Mouse (Mus musculus) megakaryocyte, adult 5-6 weeks (primary cell): Measurements from ENCODE around the gene AW551984. TPM values are rescaled to one million over a fixed set of nuclear protein-coding genes. Genes with fewer than 3 reads are reported as not detected.

ENCODE experiments used
- total RNA-seq, 2 experiments: library from RNA; stranded (forward) in 1 of 2; stranded (reverse) in 1 of 2; fragments of 153-499, 151-499 nt in 1 of 2; fragments of 221-1000, 200-1000 nt in 1 of 2; gene quantifications; 2 replicates each; pipeline versions ENCODE4 v1.2.3 to v1.2.4; 2015 to 2017

Gene AW551984
- total RNA-seq, 2 experiments from 2014 or later, result 0.11 to 0.74 TPM

Other genes with a start within 250 kb of the AW551984 start
- gene Olfr951, start 217.0 kb downstream of the AW551984 start, total RNA-seq (2015), result not detected in 2 replicates
- gene Olfr951, start 217.0 kb downstream of the AW551984 start, total RNA-seq (2017), result not detected in 2 replicates
- gene Olfr952, start 177.3 kb downstream of the AW551984 start, total RNA-seq (2015), result not detected in 2 replicates
- gene Olfr952, start 177.3 kb downstream of the AW551984 start, total RNA-seq (2017), result not detected in 2 replicates
- gene Olfr954, start 147.7 kb downstream of the AW551984 start, total RNA-seq (2015), result not detected in 2 replicates
- not detected in 2 replicates for gene Olfr954, start 147.7 kb downstream of the AW551984 start, total RNA-seq (2017)
- not detected in 2 replicates for gene Olfr955, start 132.5 kb downstream of the AW551984 start, total RNA-seq (2015)
- gene Olfr955, start 132.5 kb downstream of the AW551984 start, total RNA-seq (2017), result not detected in 2 replicates
- not detected in 2 replicates for gene Olfr44, start 110.4 kb downstream of the AW551984 start, total RNA-seq (2015)
- gene Olfr44, start 110.4 kb downstream of the AW551984 start, total RNA-seq (2017), result not detected in 2 replicates
- not detected in 2 replicates for gene Olfr957, start 88.6 kb downstream of the AW551984 start, total RNA-seq (2015)
- gene Olfr957, start 88.6 kb downstream of the AW551984 start, total RNA-seq (2017), result not detected in 2 replicates
- not detected in 2 replicates for gene Olfr958, start 50.3 kb downstream of the AW551984 start, total RNA-seq (2015)
- not detected in 2 replicates for gene Olfr958, start 50.3 kb downstream of the AW551984 start, total RNA-seq (2017)
- not detected in 2 replicates for gene Olfr959, start 28.8 kb downstream of the AW551984 start, total RNA-seq (2015)
- not detected in 2 replicates for gene Olfr959, start 28.8 kb downstream of the AW551984 start, total RNA-seq (2017)
- gene Olfr148, start 6.3 kb upstream of the AW551984 start, total RNA-seq (2015), result not detected in 2 replicates
- gene Olfr148, start 6.3 kb upstream of the AW551984 start, total RNA-seq (2017), result not detected in 2 replicates
- not detected in 2 replicates for gene Olfr960, start 17.0 kb upstream of the AW551984 start, total RNA-seq (2015)
- not detected in 2 replicates for gene Olfr960, start 17.0 kb upstream of the AW551984 start, total RNA-seq (2017)
- 0.13 TPM in 1 of 2 replicates, not detected in the other for gene Olfr961, start 40.7 kb upstream of the AW551984 start, total RNA-seq (2015)
- not detected in 2 replicates for gene Olfr961, start 40.7 kb upstream of the AW551984 start, total RNA-seq (2017)
- not detected in 2 replicates for gene Olfr963, start 62.8 kb upstream of the AW551984 start, total RNA-seq (2015)
- gene Olfr963, start 62.8 kb upstream of the AW551984 start, total RNA-seq (2017), result not detected in 2 replicates
- gene Olfr149, start 102.7 kb upstream of the AW551984 start, total RNA-seq (2015), result not detected in 2 replicates
- gene Olfr149, start 102.7 kb upstream of the AW551984 start, total RNA-seq (2017), result not detected in 2 replicates
- gene Olfr965, start 107.0 kb upstream of the AW551984 start, total RNA-seq (2015), result not detected in 2 replicates
- 1.5 TPM in 1 of 2 replicates, not detected in the other for gene Olfr965, start 107.0 kb upstream of the AW551984 start, total RNA-seq (2017)
- gene Olfr150, start 126.6 kb upstream of the AW551984 start, total RNA-seq (2015), result not detected in 2 replicates
- gene Olfr150, start 126.6 kb upstream of the AW551984 start, total RNA-seq (2017), result not detected in 2 replicates
- not detected in 2 replicates for gene Olfr967, start 141.8 kb upstream of the AW551984 start, total RNA-seq (2015)
- gene Olfr967, start 141.8 kb upstream of the AW551984 start, total RNA-seq (2017), result not detected in 2 replicates
- not detected in 2 replicates for gene Olfr968, start 178.8 kb upstream of the AW551984 start, total RNA-seq (2015)
- gene Olfr968, start 178.8 kb upstream of the AW551984 start, total RNA-seq (2017), result not detected in 2 replicates
- not detected in 2 replicates for gene Olfr969, start 186.5 kb upstream of the AW551984 start, total RNA-seq (2015)
- gene Olfr969, start 186.5 kb upstream of the AW551984 start, total RNA-seq (2017), result not detected in 2 replicates
- not detected in 2 replicates for gene Olfr970, start 204.5 kb upstream of the AW551984 start, total RNA-seq (2015)
- not detected in 2 replicates for gene Olfr970, start 204.5 kb upstream of the AW551984 start, total RNA-seq (2017)
- gene Olfr971, start 232.5 kb upstream of the AW551984 start, total RNA-seq (2015), result not detected in 2 replicates
- not detected in 2 replicates for gene Olfr971, start 232.5 kb upstream of the AW551984 start, total RNA-seq (2017)